Mouse (Mus musculus): ENCODE data around the gene Ptpn12.

GRCm38 (mm10) chr5:20973069-20973468, 82.6 kb downstream of the Ptpn12 start:
- no peak for TF ChIP-seq POLR2A (IDR thresholded peaks at IDR 0.05; ENCODE audit: borderline replicate concordance, extremely low read depth, low read depth, low read length)
- no peak for TF ChIP-seq CTCF (IDR thresholded peaks at IDR 0.05; ENCODE audit: insufficient read depth, low read length)

All from lung, adult 2 months (tissue).